20 mouse cellular contexts compared by ENCODE assay signal in genomic region chrX:20279424-20279823, GRCm38 (mm10). TPM values are rescaled to one million over a fixed set of nuclear protein-coding genes. Genes with fewer than 3 reads are reported as not detected.
DNase-seq lines count a peak whose midpoint lies in the region; ATAC-seq lines count a peak whose summit lies in the region.
"Had no signal": no experiment of that assay in that cellular context is flagged by ENCODE, and none has a peak within 500 bp of the region (broad histone marks: within the 10 kb centered on the region; RNA-seq: fewer than 3 reads in every experiment).

No protein-coding gene starts in this region.

- no peaks in the 10 kb centered on the region for H3K36me3 ChIP-seq in splenic B cell, adult 2 months (ENCODE audit: control insufficient read depth, insufficient read depth, low read length, poor library complexity, severe bottlenecking)
- H3K36me3 ChIP-seq: forebrain, embryonic 10.5 days; hindbrain, embryonic 12.5 days; hindbrain, embryonic 15.5 days; intestine, embryonic 15.5 days had no signal

- H3K27me3 ChIP-seq in splenic B cell, adult 2 months (ENCODE audit: control insufficient read depth, insufficient read depth, low read length, poor library complexity, severe bottlenecking), result no peaks in the 10 kb centered on the region
- H3K27me3 ChIP-seq: forebrain, embryonic 13.5 days; hindbrain, embryonic 12.5 days; hindbrain, embryonic 15.5 days; intestine, embryonic 15.5 days had no signal

- peak; percentile 6 to 13 for DNase-seq in spleen, postnatal 36 days (ENCODE audit: low spot score in 2 of 2)
- no peak for DNase-seq in spleen, adult 12 weeks (ENCODE audit: low spot score)
- DNase-seq in splenic B cell, adult 2 months (ENCODE audit: low read depth, low spot score), result peak; percentile 18
- no peak for DNase-seq in ovary, postnatal 10 days (ENCODE audit: low spot score)
- no peak for DNase-seq in gastrocnemius, adult 8-10 months (ENCODE audit: low spot score in 2 of 2)
- DNase-seq: adrenal gland, adult 2 months; adrenal gland, postnatal 14 days; cerebellum, adult 11 months; cerebellum, adult 2 months; cerebellum, adult 9-11 months; cerebellum, postnatal 25 days; gastrocnemius, postnatal 14 days; heart, adult 11 months had no signal

- ATAC-seq in activated CD4-positive, CD25-positive, alpha-beta regulatory T cell, adult 4 months, result peak; percentile 73
- ATAC-seq: forebrain, embryonic 13.5 days; forebrain, embryonic 16.5 days; intestine, embryonic 15.5 days had no signal

RNA-seq across cellular contexts. Expression of gene Slc9a7, which starts 12.2 kb away (rescaled TPM):
- 1 to 10 TPM; 5.7 to 8.8 TPM for polyA plus RNA-seq in activated CD4-positive, CD25-positive, alpha-beta regulatory T cell, adult 4 months (2017; shearing (Covaris generic))
- total RNA-seq in gastrocnemius, adult 8-10 months (2022), result 10 to 100 TPM in 3 of 4 experiments, 1 to 10 TPM in 1; 6.9 to 10.9 (median 10.7) TPM

Comparison
In these comparisons a context has a peak if more than half of its experiments do, and no peak if none do; other contexts are left out.
1. DNase-seq: peak in spleen, postnatal 36 days (2 of 2) and splenic B cell, adult 2 months (single experiment); none in spleen, adult 12 weeks (single experiment), ovary, postnatal 10 days (single experiment) and gastrocnemius, adult 8-10 months (0 of 2).